Mouse (Mus musculus) adrenal gland, adult (tissue): Measurements from ENCODE around the gene Brd9.
"Not testable (repeated sequence)": the region's sequence is repeated elsewhere in the genome, so short reads cannot be mapped to it uniquely, and the experiment has no call there.

ENCODE experiments used
- DNase-seq, 2 experiments: peaks; one replicate each; pipeline ENCODE4 v3.0.0; 2022 to 2023; ENCODE audit warnings: low spot score in 1 of 2; ENCODE audit not compliant: inconsistent age in 2 of 2

Gene Brd9

DNA sequence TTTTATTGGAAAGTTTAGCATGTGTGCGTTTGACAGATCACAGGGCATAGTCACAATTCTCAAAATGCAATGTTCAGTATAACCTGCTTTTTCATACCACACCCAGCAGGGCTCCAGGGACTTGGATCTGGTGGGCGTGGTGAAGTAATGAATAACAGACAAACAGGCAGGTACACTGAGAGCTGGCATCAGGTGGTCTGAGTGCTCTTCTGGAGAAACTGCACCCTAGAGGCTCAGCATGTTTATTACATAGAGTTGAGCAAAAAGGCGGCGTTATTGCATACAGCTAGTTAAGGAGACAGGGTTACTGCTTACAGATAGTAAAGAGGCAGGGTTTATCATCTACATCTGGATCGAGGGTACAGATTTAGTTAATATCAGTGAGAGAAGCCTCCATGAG, 52.7 kb downstream of the Brd9 start:
- DNase-seq: no peak

- DNase-seq: no peak
Measured at GRCm38 (mm10) chr13:73990761-73991160, 53.1 kb downstream of the Brd9 start.

DNA sequence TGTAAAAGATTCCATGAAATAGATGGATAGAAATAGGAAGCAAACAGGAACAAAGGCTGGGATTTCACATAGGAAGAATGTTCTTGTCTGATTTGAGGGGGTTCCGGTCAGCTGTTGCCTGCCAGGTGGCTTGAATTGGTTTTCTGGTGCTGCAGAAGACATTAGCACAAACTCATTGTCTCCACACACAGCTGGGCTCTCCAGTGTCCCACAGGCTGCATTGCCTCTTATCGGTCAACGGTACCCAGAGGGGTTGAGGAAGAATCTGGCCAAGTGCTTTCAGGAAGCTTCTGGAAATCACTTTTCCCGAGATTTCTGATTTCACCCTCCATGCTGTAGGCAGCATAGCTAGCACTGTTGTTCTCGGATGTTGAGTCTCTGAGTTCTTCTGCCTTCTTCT, 53.7 kb downstream of the Brd9 start:
- DNase-seq: no peak

- DNase-seq: no peak
Measured at GRCm38 (mm10) chr13:73996456-73996855, 58.8 kb downstream of the Brd9 start.

DNA sequence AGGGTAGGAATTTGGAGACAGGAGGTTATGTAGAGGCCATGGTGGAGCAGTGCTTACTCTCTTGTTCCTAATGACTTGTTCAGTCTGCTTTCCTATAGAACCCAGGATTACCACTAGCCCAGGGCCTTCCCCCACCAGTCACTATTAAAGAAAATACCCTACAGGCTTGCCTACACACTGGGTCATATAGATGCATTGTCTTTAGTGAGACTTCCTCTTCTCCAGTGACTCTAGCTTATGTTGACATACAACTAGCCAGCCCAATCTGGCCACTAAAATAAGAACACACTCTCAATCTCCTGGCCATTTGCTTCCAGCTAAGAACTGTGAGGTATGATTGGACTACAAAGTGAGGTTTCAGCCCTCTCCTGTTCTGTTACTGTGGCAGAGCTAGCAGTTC, 62.9 kb downstream of the Brd9 start:
- no peak for DNase-seq

GRCm38 (mm10) chr13:74000961-74001360, 63.4 kb downstream of the Brd9 start:
- no peak for DNase-seq

DNA sequence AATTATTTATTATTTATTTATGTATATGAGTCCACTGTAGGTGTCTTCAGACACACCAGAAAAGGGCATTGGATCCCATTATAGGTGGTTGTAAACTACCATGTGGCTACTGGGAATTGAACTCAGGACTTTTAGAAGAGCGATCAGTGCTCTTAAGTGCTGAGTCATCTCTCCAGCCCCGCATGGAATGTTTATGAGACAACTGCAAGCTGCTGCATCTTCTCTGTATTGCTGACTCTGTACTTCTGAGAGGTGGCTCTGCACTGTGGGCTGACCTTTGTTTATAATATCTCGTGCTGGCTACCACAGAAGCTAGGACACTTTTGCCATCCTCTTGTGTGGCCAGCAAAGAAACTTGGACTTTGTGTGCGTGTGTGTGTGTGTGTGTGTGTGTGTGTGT, 63.9 kb downstream of the Brd9 start:
- DNase-seq: no peak

- DNase-seq: not testable (repeated sequence)
Measured at GRCm38 (mm10) chr13:74006881-74007280, 69.3 kb downstream of the Brd9 start.

DNA sequence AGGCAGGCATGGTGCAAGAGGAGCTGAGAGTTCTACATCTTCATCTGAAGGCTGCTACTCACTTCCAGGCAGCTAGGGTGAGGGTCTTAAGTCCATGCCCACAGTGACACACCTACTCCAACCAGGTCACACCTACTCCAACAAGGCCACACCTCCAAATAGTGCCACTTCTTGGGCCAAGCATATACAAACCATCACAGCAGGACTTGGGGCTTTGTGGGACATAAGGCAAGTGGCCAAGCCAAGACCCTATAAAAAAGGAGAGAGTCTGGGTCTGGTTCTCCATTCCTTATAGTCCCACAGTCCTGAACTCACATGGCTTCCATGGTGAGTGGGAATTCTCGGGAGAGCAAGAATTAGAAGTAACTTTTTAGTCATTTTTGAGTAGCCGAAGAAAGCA, 70.6 kb downstream of the Brd9 start:
- DNase-seq: peak in 1 of 2 experiments; percentile 41

GRCm38 (mm10) chr13:74008948-74009718, 71.5 kb downstream of the Brd9 start, which contains the start of gene Tppp:
Gene Tppp, plus strand, starts transcription at chr13:74009407.
- peak; percentile 96 to 98 for DNase-seq

GRCm38 (mm10) chr13:74009791-74010614, 72.4 kb downstream of the Brd9 start:
- peak; percentile 78 to 90 for DNase-seq
